Mouse (Mus musculus) E14TG2a.4 (cell line): ENCODE data around the gene Il11.

Experiments used
- CTCF ChIP-seq: conservative IDR thresholded peaks from 2 replicates; pipeline ENCODE4 v1.5.1; 2014; ENCODE audit warnings: low read length
- NANOG ChIP-seq: IDR thresholded peaks from 2 replicates; pipeline ENCODE4 v1.6.1; 2014; ENCODE audit warnings: borderline replicate concordance, low read length, mixed read lengths
- POU5F1 ChIP-seq: IDR thresholded peaks from 2 replicates; pipeline ENCODE4 v1.6.1; 2014; ENCODE audit warnings: low read length, borderline replicate concordance

GRCm38 (mm10) chr7:4741672-4742481 is 40.8 kb downstream of the Il11 start:
- TF ChIP-seq CTCF = no peak
- TF ChIP-seq POU5F1 = no peak
- no peak for TF ChIP-seq NANOG
